Mouse (Mus musculus) lung, adult 2 months (tissue): ENCODE measurements around the gene Nuak2.
"Not testable (repeated sequence)": the region's sequence is repeated elsewhere in the genome, so short reads cannot be mapped to it uniquely, and the experiment has no call there.

ENCODE experiments used
- CTCF ChIP-seq: fragments of 200-500 bp; IDR thresholded peaks from 2 replicates; pipeline ENCODE4 v1.5.1; 2011; ENCODE audit warnings: mild to moderate bottlenecking, low read length, control low read depth; ENCODE audit not compliant: insufficient read depth
- POLR2A ChIP-seq: fragments of 200-500 bp; IDR thresholded peaks from 2 replicates; pipeline ENCODE4 v1.6.1; 2011; ENCODE audit warnings: low read depth, mild to moderate bottlenecking, control low read depth, low read length, borderline replicate concordance; ENCODE audit errors: extremely low read depth

GRCm38 (mm10) chr1:132280636-132281035, 35.3 kb upstream of the Nuak2 start:
- not testable (repeated sequence) for TF ChIP-seq CTCF, POLR2A
